Mouse (Mus musculus): Measurements from ENCODE around the gene Ush2a. TPM values are rescaled to one million over a fixed set of nuclear protein-coding genes. Genes with fewer than 3 reads are reported as not detected.

Gene Ush2a
- polyA plus RNA-seq, 1 experiment from 2014 or later: 0.03 TPM

GRCm38 (mm10) chr1:188595251-188595650 is 333.4 kb downstream of the Ush2a start:
- no peak for ATAC-seq (replicated peaks; ENCODE audit: extremely low read depth, insufficient read depth, low FRiP score)
- Histone ChIP-seq H3K4me3 (ENCODE audit: low read length) (no peak overlapping the region), H3K9me3 (replicated peaks; ENCODE audit: control insufficient read depth, low read length) (no peaks in the 10 kb centered on the region), H3K9ac (ENCODE audit: low read length) (no peak overlapping the region), H3K36me3 (ENCODE audit: control insufficient read depth, insufficient read depth) (no peaks in the 10 kb centered on the region), H3K4me1 (ENCODE audit: control insufficient read depth, insufficient read depth, low read length) (0 out of 2 replicates have a peak, but pooled peaks cover 4% of the 10 kb centered on the region), H3K27me3 (ENCODE audit: control insufficient read depth, insufficient read depth, low read length) (no peaks in the 10 kb centered on the region), H3K4me2 (ENCODE audit: low read depth, low read length) (no peak overlapping the region), H3K27ac (ENCODE audit: low read length) (no peak overlapping the region)
- 69% methylated on average over 4 of the region's 4 CpGs for WGBS

- H3K27ac ChIP-seq (ENCODE audit: low read length): no peak overlapping the region
- H3K9me3 ChIP-seq (replicated peaks; ENCODE audit: control insufficient read depth, low read length): no peaks in the 10 kb centered on the region
- no peaks in the 10 kb centered on the region for H3K36me3 ChIP-seq (ENCODE audit: control insufficient read depth, insufficient read depth)
- H3K4me1 ChIP-seq (ENCODE audit: control insufficient read depth, insufficient read depth, low read length): 0 out of 2 replicates have a peak, but pooled peaks cover 4% of the 10 kb centered on the region
- H3K4me2 ChIP-seq (ENCODE audit: low read depth, low read length): no peak overlapping the region
- H3K27me3 ChIP-seq (ENCODE audit: control insufficient read depth, insufficient read depth, low read length): no peaks in the 10 kb centered on the region
- no peak overlapping the region for H3K4me3 ChIP-seq (ENCODE audit: low read length)
- ATAC-seq (replicated peaks; ENCODE audit: extremely low read depth, insufficient read depth, low FRiP score): no peak
- no peak overlapping the region for H3K9ac ChIP-seq (ENCODE audit: low read length)
- WGBS: 85% methylated on average over 7 of the region's 7 CpGs
Observed at GRCm38 (mm10) chr1:188598052-188598451, 336.2 kb downstream of the Ush2a start.

- no peak for ATAC-seq (replicated peaks; ENCODE audit: extremely low read depth, insufficient read depth, low FRiP score)
- Histone ChIP-seq H3K4me3 (ENCODE audit: low read length) (no peak overlapping the region), H3K4me2 (ENCODE audit: low read depth, low read length) (no peak overlapping the region), H3K4me1 (ENCODE audit: control insufficient read depth, insufficient read depth, low read length) (0 out of 2 replicates have a peak, but pooled peaks cover 4% of the 10 kb centered on the region), H3K36me3 (ENCODE audit: control insufficient read depth, insufficient read depth) (no peaks in the 10 kb centered on the region), H3K27me3 (ENCODE audit: control insufficient read depth, insufficient read depth, low read length) (no peaks in the 10 kb centered on the region), H3K9ac (ENCODE audit: low read length) (no peak overlapping the region), H3K9me3 (replicated peaks; ENCODE audit: control insufficient read depth, low read length) (no peaks in the 10 kb centered on the region), H3K27ac (ENCODE audit: low read length) (no peak overlapping the region)
- WGBS: 58% methylated on average over 8 of the region's 8 CpGs
Observed at GRCm38 (mm10) chr1:188599134-188599533, 337.3 kb downstream of the Ush2a start.

- Histone ChIP-seq H3K27me3 (ENCODE audit: control insufficient read depth, insufficient read depth, low read length) (no peaks in the 10 kb centered on the region), H3K4me3 (ENCODE audit: low read length) (no peak overlapping the region), H3K9ac (ENCODE audit: low read length) (no peak overlapping the region), H3K4me1 (ENCODE audit: control insufficient read depth, insufficient read depth, low read length) (no peaks in the 10 kb centered on the region), H3K27ac (ENCODE audit: low read length) (no peak overlapping the region), H3K9me3 (replicated peaks; ENCODE audit: control insufficient read depth, low read length) (no peaks in the 10 kb centered on the region), H3K36me3 (ENCODE audit: control insufficient read depth, insufficient read depth) (no peaks in the 10 kb centered on the region), H3K4me2 (ENCODE audit: low read depth, low read length) (no peak overlapping the region)
- no peak for ATAC-seq (replicated peaks; ENCODE audit: extremely low read depth, insufficient read depth, low FRiP score)
Observed at GRCm38 (mm10) chr1:188606450-188606849, 344.6 kb downstream of the Ush2a start.

- Histone ChIP-seq H3K36me3 (ENCODE audit: control insufficient read depth, insufficient read depth) (no peaks in the 10 kb centered on the region), H3K4me3 (ENCODE audit: low read length) (no peak overlapping the region), H3K9ac (ENCODE audit: low read length) (no peak overlapping the region), H3K27me3 (ENCODE audit: control insufficient read depth, insufficient read depth, low read length) (no peaks in the 10 kb centered on the region), H3K4me1 (ENCODE audit: control insufficient read depth, insufficient read depth, low read length) (no peaks in the 10 kb centered on the region), H3K27ac (ENCODE audit: low read length) (no peak overlapping the region), H3K4me2 (ENCODE audit: low read depth, low read length) (no peak overlapping the region), H3K9me3 (replicated peaks; ENCODE audit: control insufficient read depth, low read length) (no peaks in the 10 kb centered on the region)
- ATAC-seq (replicated peaks; ENCODE audit: extremely low read depth, insufficient read depth, low FRiP score): no peak
- 69% methylated on average over 5 of the region's 5 CpGs for WGBS
Observed at GRCm38 (mm10) chr1:188616547-188616946, 354.7 kb downstream of the Ush2a start.

- WGBS: 34% methylated on average over 4 of the region's 4 CpGs
- Histone ChIP-seq H3K4me2 (ENCODE audit: low read depth, low read length) (no peak overlapping the region), H3K36me3 (ENCODE audit: control insufficient read depth, insufficient read depth) (no peaks in the 10 kb centered on the region), H3K4me1 (ENCODE audit: control insufficient read depth, insufficient read depth, low read length) (no peaks in the 10 kb centered on the region), H3K9me3 (replicated peaks; ENCODE audit: control insufficient read depth, low read length) (no peaks in the 10 kb centered on the region), H3K4me3 (ENCODE audit: low read length) (no peak overlapping the region), H3K9ac (ENCODE audit: low read length) (no peak overlapping the region), H3K27ac (ENCODE audit: low read length) (no peak overlapping the region), H3K27me3 (ENCODE audit: control insufficient read depth, insufficient read depth, low read length) (no peaks in the 10 kb centered on the region)
- no peak for ATAC-seq (replicated peaks; ENCODE audit: extremely low read depth, insufficient read depth, low FRiP score)
Observed at GRCm38 (mm10) chr1:188633736-188634135, 371.9 kb downstream of the Ush2a start.

- no peaks in the 10 kb centered on the region for H3K9me3 ChIP-seq (replicated peaks; ENCODE audit: control insufficient read depth, low read length)
- H3K9ac ChIP-seq (ENCODE audit: low read length): no peak overlapping the region
- no peak overlapping the region for H3K4me3 ChIP-seq (ENCODE audit: low read length)
- no peak overlapping the region for H3K27ac ChIP-seq (ENCODE audit: low read length)
- H3K27me3 ChIP-seq (ENCODE audit: control insufficient read depth, insufficient read depth, low read length): no peaks in the 10 kb centered on the region
- no peak overlapping the region for H3K4me2 ChIP-seq (ENCODE audit: low read depth, low read length)
- H3K36me3 ChIP-seq (ENCODE audit: control insufficient read depth, insufficient read depth): no peaks in the 10 kb centered on the region
- no peak for ATAC-seq (replicated peaks; ENCODE audit: extremely low read depth, insufficient read depth, low FRiP score)
- no peaks in the 10 kb centered on the region for H3K4me1 ChIP-seq (ENCODE audit: control insufficient read depth, insufficient read depth, low read length)
Observed at GRCm38 (mm10) chr1:188639666-188640065, 377.8 kb downstream of the Ush2a start.

GRCm38 (mm10) chr1:188643156-188643555 is 381.3 kb downstream of the Ush2a start:
- H3K27ac ChIP-seq (ENCODE audit: low read length): no peak overlapping the region
- ATAC-seq (replicated peaks; ENCODE audit: extremely low read depth, insufficient read depth, low FRiP score): no peak
- no peak overlapping the region for H3K4me3 ChIP-seq (ENCODE audit: low read length)
- WGBS: 57% methylated on average over 3 of the region's 3 CpGs
- no peak overlapping the region for H3K4me2 ChIP-seq (ENCODE audit: low read depth, low read length)
- no peaks in the 10 kb centered on the region for H3K27me3 ChIP-seq (ENCODE audit: control insufficient read depth, insufficient read depth, low read length)
- H3K9me3 ChIP-seq (replicated peaks; ENCODE audit: control insufficient read depth, low read length): no peaks in the 10 kb centered on the region
- no peaks in the 10 kb centered on the region for H3K36me3 ChIP-seq (ENCODE audit: control insufficient read depth, insufficient read depth)
- H3K9ac ChIP-seq (ENCODE audit: low read length): no peak overlapping the region
- no peaks in the 10 kb centered on the region for H3K4me1 ChIP-seq (ENCODE audit: control insufficient read depth, insufficient read depth, low read length)

GRCm38 (mm10) chr1:188653001-188653400 is 391.2 kb downstream of the Ush2a start:
- no peak overlapping the region for H3K4me2 ChIP-seq (ENCODE audit: low read depth, low read length)
- no peak for ATAC-seq (replicated peaks; ENCODE audit: extremely low read depth, insufficient read depth, low FRiP score)
- H3K9ac ChIP-seq (ENCODE audit: low read length): no peak overlapping the region
- no peak overlapping the region for H3K4me3 ChIP-seq (ENCODE audit: low read length)
- no peaks in the 10 kb centered on the region for H3K4me1 ChIP-seq (ENCODE audit: control insufficient read depth, insufficient read depth, low read length)
- no peak overlapping the region for H3K27ac ChIP-seq (ENCODE audit: low read length)
- H3K36me3 ChIP-seq (ENCODE audit: control insufficient read depth, insufficient read depth): no peaks in the 10 kb centered on the region
- WGBS: 76% methylated on average over 3 of the region's 3 CpGs
- H3K9me3 ChIP-seq (replicated peaks; ENCODE audit: control insufficient read depth, low read length): no peaks in the 10 kb centered on the region
- H3K27me3 ChIP-seq (ENCODE audit: control insufficient read depth, insufficient read depth, low read length): no peaks in the 10 kb centered on the region

- 85% methylated on average over 12 of the region's 12 CpGs for WGBS
- H3K9ac ChIP-seq (ENCODE audit: low read length): no peak overlapping the region
- H3K4me2 ChIP-seq (ENCODE audit: low read depth, low read length): no peak overlapping the region
- H3K27me3 ChIP-seq (ENCODE audit: control insufficient read depth, insufficient read depth, low read length): no peaks in the 10 kb centered on the region
- H3K4me1 ChIP-seq (ENCODE audit: control insufficient read depth, insufficient read depth, low read length): peaks cover 2% of the 10 kb centered on the region; the same call in 1 of the 2 replicates
- no peak overlapping the region for H3K27ac ChIP-seq (ENCODE audit: low read length)
- H3K36me3 ChIP-seq (ENCODE audit: control insufficient read depth, insufficient read depth): no peaks in the 10 kb centered on the region
- no peak for ATAC-seq (replicated peaks; ENCODE audit: extremely low read depth, insufficient read depth, low FRiP score)
- no peaks in the 10 kb centered on the region for H3K9me3 ChIP-seq (replicated peaks; ENCODE audit: control insufficient read depth, low read length)
- H3K4me3 ChIP-seq (ENCODE audit: low read length): no peak overlapping the region
Observed at GRCm38 (mm10) chr1:188656121-188656520, 394.3 kb downstream of the Ush2a start.

All from heart, embryonic 16.5 days (tissue).